In genomic region chr16:84735166-84736105, GRCm38 (mm10) we compare ENCODE assay signal across 7 mouse cellular contexts. TPM values are rescaled to one million over a fixed set of nuclear protein-coding genes. Genes with fewer than 3 reads are reported as not detected.
DNase-seq lines count a peak whose midpoint lies in the region; ATAC-seq lines count a peak whose summit lies in the region.

Gene Mrpl39 (minus strand): TSS chr16:84735742.

- H3K9me3 ChIP-seq in intestine, embryonic 16.5 days (ENCODE audit: control insufficient read depth, low read length): no peaks in the 10 kb centered on the region
- H3K9me3 ChIP-seq in midbrain, embryonic 11.5 days (ENCODE audit: control insufficient read depth, low read length): no peaks in the 10 kb centered on the region

- H3K4me1 ChIP-seq in intestine, embryonic 16.5 days (ENCODE audit: control insufficient read depth, insufficient read depth, low read length): peaks cover 5% of the 10 kb centered on the region
- peaks cover 5% of the 10 kb centered on the region for H3K4me1 ChIP-seq in midbrain, embryonic 11.5 days (ENCODE audit: control insufficient read depth, insufficient read depth, low read length)

- under 1% methylated on average over 66 of the region's 66 CpGs for WGBS in intestine, embryonic 16.5 days
- WGBS in midbrain, embryonic 11.5 days: 2% methylated on average over 66 of the region's 66 CpGs

- H3K27ac ChIP-seq in intestine, embryonic 16.5 days (ENCODE audit: low read length): peak within 1 kb of the TSS; percentile 84
- H3K27ac ChIP-seq in midbrain, embryonic 11.5 days (ENCODE audit: low read depth, low read length): no peak within 1 kb of the TSS

- peaks cover 3% of the 10 kb centered on the region; the same call in 1 of the 2 replicates for H3K36me3 ChIP-seq in intestine, embryonic 16.5 days (ENCODE audit: control insufficient read depth, insufficient read depth, low read length)
- H3K36me3 ChIP-seq in midbrain, embryonic 11.5 days (ENCODE audit: control insufficient read depth, insufficient read depth, low read length): peaks cover 3% of the 10 kb centered on the region; the same call in 1 of the 2 replicates

- H3K9ac ChIP-seq in intestine, embryonic 16.5 days (ENCODE audit: low read depth, low read length): peak within 1 kb of the TSS; percentile 82
- peak within 1 kb of the TSS; percentile 88 for H3K9ac ChIP-seq in midbrain, embryonic 11.5 days (ENCODE audit: low read length)

- peak within 1 kb of the TSS; percentile 86 for H3K4me3 ChIP-seq in intestine, embryonic 16.5 days (ENCODE audit: low read length)
- H3K4me3 ChIP-seq in midbrain, embryonic 11.5 days (ENCODE audit: low read depth, low read length): peak within 1 kb of the TSS; percentile 82

- peak; percentile 100 for ATAC-seq in intestine, embryonic 16.5 days
- peak; percentile 100 for ATAC-seq in midbrain, embryonic 11.5 days (ENCODE audit: low FRiP score)

- no peaks in the 10 kb centered on the region for H3K27me3 ChIP-seq in intestine, embryonic 16.5 days (replicated peaks; ENCODE audit: control insufficient read depth, insufficient read depth, low read length)
- no peaks in the 10 kb centered on the region for H3K27me3 ChIP-seq in midbrain, embryonic 11.5 days (ENCODE audit: control insufficient read depth, insufficient read depth, low read length)

- intact Hi-C loops in gastrocnemius, postnatal 36 days (cut with DNase I): loop anchor here (2.0 to 5.0 kb wide), 3 partner anchors 82 to 143 kb away; partner anchors contain the start of gene Atp5j
- intact Hi-C loops in left cerebral cortex, postnatal 36 days (cut with DNase I): loop anchor here (1.0 to 5.0 kb wide), 4 partner anchors 39 to 942 kb away; partner anchors contain the start of genes Gabpa and Jam2

- peak within 1 kb of the TSS; percentile 73 for H3K4me2 ChIP-seq in intestine, embryonic 16.5 days (ENCODE audit: low read depth, low read length)
- peak within 1 kb of the TSS; percentile 48 for H3K4me2 ChIP-seq in midbrain, embryonic 11.5 days

- peak; percentile 98 for DNase-seq in adrenal gland, adult 2 months
- peak; percentile 97 for DNase-seq in embryo, embryonic 11.5 days (ENCODE audit: low read depth, low spot score)
- peak; percentile 98 to 99 for DNase-seq in gastrocnemius, postnatal 36 days
- DNase-seq in left cerebral cortex, postnatal 36 days (ENCODE audit: low spot score in 2 of 2): peak; percentile 98
- peak; percentile 100 for DNase-seq in midbrain, embryonic 11.5 days (ENCODE audit: low spot score, missing footprints)
- DNase-seq in skeletal muscle tissue, adult 2 months (ENCODE audit: low read depth, low spot score): peak; percentile 97

RNA-seq across cellular contexts. Expression of gene Mrpl39, which starts in this region (rescaled TPM):
- total RNA-seq in adrenal gland, adult 2 months (2021): 10 to 100 TPM; 44.0 to 48.8 TPM
- 9.9 and 16.9 TPM in 2 replicates for polyA plus RNA-seq in adrenal gland, adult 2 months (2012; rRNA removed)
- total RNA-seq in gastrocnemius, postnatal 36 days (2021): 10 to 100 TPM; 15.7 to 16.2 TPM
- polyA plus RNA-seq in intestine, embryonic 16.5 days (2015; fragmentation: Nextera tagmentation; extraction: Ambion mirVana): 45.1 and 49.4 TPM in 2 replicates
- total RNA-seq in left cerebral cortex, postnatal 36 days (2021): 10 to 100 TPM; 17.9 to 22.3 TPM
- polyA plus RNA-seq in midbrain, embryonic 11.5 days (2014; fragmentation: Nextera tagmentation; extraction: Ambion mirVana): 60.2 and 60.4 TPM in 2 replicates
